ENCODE assay signal across 35 mouse cellular contexts in the genomic region with DNA sequence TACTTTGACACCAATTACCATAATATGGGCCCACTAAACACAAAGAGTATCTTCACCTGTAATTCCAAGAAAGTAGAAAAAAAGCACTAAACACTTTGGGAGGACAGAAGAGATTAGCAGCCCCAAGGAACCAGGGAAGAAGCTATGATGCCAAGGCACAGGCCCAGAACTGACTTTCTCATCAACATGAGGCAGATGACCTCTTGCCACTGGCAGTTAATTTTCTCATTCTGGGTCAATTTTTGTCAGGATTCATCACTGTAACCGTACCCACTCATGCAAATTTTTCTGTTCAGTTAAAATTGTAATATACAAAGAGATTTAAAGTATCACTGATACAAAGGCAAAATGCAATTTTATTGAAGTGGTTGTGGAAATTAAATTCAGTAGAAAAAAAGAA. TPM values are rescaled to one million over a fixed set of nuclear protein-coding genes. Genes with fewer than 3 reads are reported as not detected.
"Had no signal": no experiment of that assay in that cellular context is flagged by ENCODE, and none has a peak within 500 bp of the region (broad histone marks: within the 10 kb centered on the region; RNA-seq: fewer than 3 reads in every experiment).

No protein-coding gene starts in this region.

- H3K27me3 ChIP-seq: embryonic facial prominence, embryonic 12.5 days; embryonic facial prominence, embryonic 13.5 days; embryonic facial prominence, embryonic 15.5 days; forebrain, embryonic 12.5 days; forebrain, embryonic 13.5 days; forebrain, embryonic 15.5 days had no signal

- ATAC-seq: forebrain, embryonic 13.5 days; forebrain, embryonic 14.5 days; forebrain, embryonic 15.5 days; forebrain, embryonic 16.5 days; forebrain, postnatal 0 days had no signal

- H3K4me3 ChIP-seq: embryonic facial prominence, embryonic 10.5 days; embryonic facial prominence, embryonic 12.5 days; embryonic facial prominence, embryonic 13.5 days; embryonic facial prominence, embryonic 15.5 days; erythroblast, embryonic 14.5 days; forebrain, embryonic 10.5 days; forebrain, embryonic 12.5 days; forebrain, embryonic 13.5 days; forebrain, embryonic 15.5 days; heart, adult 2 months had no signal

- H3K4me2 ChIP-seq: embryonic facial prominence, embryonic 12.5 days; embryonic facial prominence, embryonic 13.5 days; embryonic facial prominence, embryonic 15.5 days; forebrain, embryonic 12.5 days; forebrain, embryonic 13.5 days; forebrain, embryonic 15.5 days had no signal

- DNase-seq: cerebellum, adult 8-10 months; cerebellum, adult 9-10 months; cerebellum, adult 9-11 months; cerebellum, postnatal 10 days; cerebellum, postnatal 14 days; cerebellum, postnatal 25 days; cerebellum, postnatal 36 days; embryo, embryonic 11 days; forebrain, postnatal 0 days; gastrocnemius, postnatal 10 days; gastrocnemius, postnatal 14 days; gastrocnemius, postnatal 25 days; gastrocnemius, postnatal 36 days; heart, adult 11 months; heart, adult 18-20 months; heart, adult 2 months had no signal

- H3K27ac ChIP-seq: embryonic facial prominence, embryonic 10.5 days; embryonic facial prominence, embryonic 12.5 days; embryonic facial prominence, embryonic 13.5 days; embryonic facial prominence, embryonic 15.5 days; forebrain, embryonic 10.5 days; forebrain, embryonic 12.5 days; forebrain, embryonic 13.5 days; forebrain, embryonic 15.5 days; heart, adult 2 months had no signal

- H3K9me3 ChIP-seq: embryonic facial prominence, embryonic 10.5 days; embryonic facial prominence, embryonic 12.5 days; embryonic facial prominence, embryonic 13.5 days; embryonic facial prominence, embryonic 15.5 days; forebrain, embryonic 10.5 days; forebrain, embryonic 12.5 days; forebrain, embryonic 13.5 days; forebrain, embryonic 15.5 days had no signal

- H3K9ac ChIP-seq: embryonic facial prominence, embryonic 12.5 days; embryonic facial prominence, embryonic 13.5 days; embryonic facial prominence, embryonic 15.5 days; forebrain, embryonic 12.5 days; forebrain, embryonic 13.5 days; forebrain, embryonic 15.5 days; forebrain, postnatal 0 days had no signal

- H3K4me1 ChIP-seq: embryonic facial prominence, embryonic 10.5 days; embryonic facial prominence, embryonic 12.5 days; embryonic facial prominence, embryonic 13.5 days; embryonic facial prominence, embryonic 15.5 days; forebrain, embryonic 10.5 days; forebrain, embryonic 12.5 days; forebrain, embryonic 13.5 days; forebrain, embryonic 15.5 days had no signal

RNA-seq across cellular contexts. Expression of gene Gsdmc4, which starts 29.1 kb away (rescaled TPM):
- total RNA-seq: common myeloid progenitor, adult 5-6 weeks; forebrain, postnatal 0 days; gastrocnemius, adult 18-20 months; gastrocnemius, adult 8-10 months; gastrocnemius, postnatal 10 days; gastrocnemius, postnatal 14 days; gastrocnemius, postnatal 25 days; gastrocnemius, postnatal 36 days; gastrocnemius, postnatal 4 days; granulocyte monocyte progenitor cell, adult 5-6 weeks; heart, adult 18-20 months; heart, adult 2 months; heart, adult 8-10 months had no signal
- polyA plus RNA-seq: embryonic facial prominence, embryonic 10.5 days; embryonic facial prominence, embryonic 14.5 days; embryonic facial prominence, embryonic 15.5 days; erythroblast, embryonic 14.5 days; forebrain, embryonic 11.5 days; forebrain, embryonic 12.5 days; forebrain, embryonic 13.5 days; forebrain, embryonic 14.5 days; forebrain, embryonic 15.5 days; forebrain, embryonic 16.5 days had no signal
